Mouse (Mus musculus) megakaryocyte, embryonic 14.5 days (primary cell): ENCODE results near the gene Foxp2. TPM values are rescaled to one million over a fixed set of nuclear protein-coding genes. Genes with fewer than 3 reads are reported as not detected.

Source experiments
- H3K27me3 ChIP-seq: replicated peaks from 2 replicates; pipeline ENCODE3; 2012; ENCODE audit warnings: inconsistent platforms
- H3K36me3 ChIP-seq: replicated peaks from 2 replicates; pipeline ENCODE3; 2012; ENCODE audit warnings: low read length, inconsistent platforms, mixed read lengths
- H3K4me1 ChIP-seq: 2 replicates; pipeline ENCODE4 v1.6.1; 2012; ENCODE audit warnings: inconsistent platforms
- H3K4me3 ChIP-seq: replicated peaks from 2 replicates; pipeline ENCODE3; 2012; ENCODE audit warnings: moderate library complexity, mild to moderate bottlenecking, inconsistent platforms
- H3K9me3 ChIP-seq: 2 replicates; pipeline ENCODE4 v1.6.1; 2012; ENCODE audit warnings: inconsistent platforms
- FLI1 ChIP-seq: IDR thresholded peaks from 2 replicates; pipeline ENCODE4 v1.6.1; 2012; ENCODE audit warnings: low read length, inconsistent platforms, mixed read lengths
- GATA1 ChIP-seq: IDR thresholded peaks from 3 replicates; pipeline ENCODE4 v1.6.1; 2012; ENCODE audit warnings: mixed read lengths, low read length, inconsistent platforms, borderline replicate concordance
- polyA plus RNA-seq: library from polyadenylated mRNA; stranded (reverse); fragments of >175 nt; gene quantifications from 2 replicates; pipeline ENCODE4 v1.2.3, GENCODE M21; 2012; ENCODE audit warnings: low replicate concordance; ENCODE audit not compliant: insufficient read depth

Foxp2 gene
- polyA plus RNA-seq, 1 experiment, result not detected

DNA sequence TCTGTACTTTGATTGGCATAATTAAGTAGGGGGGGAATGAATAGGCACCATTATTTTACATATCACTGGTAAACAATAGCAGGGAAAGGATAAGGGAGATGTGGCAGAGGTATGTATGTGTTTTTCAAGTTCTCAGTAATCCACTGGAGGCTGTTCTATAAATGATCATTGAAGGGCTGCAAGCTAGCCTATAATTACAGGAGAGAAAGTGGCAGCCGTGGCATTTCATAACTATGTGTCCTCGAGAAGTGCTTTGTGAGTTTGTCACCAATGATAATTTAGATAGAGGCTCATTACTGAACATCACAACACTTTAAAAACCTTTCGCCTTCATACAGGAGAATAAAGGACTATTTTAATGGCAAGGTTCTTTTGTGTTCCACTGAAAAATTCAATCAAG is 500.0 kb downstream of the Foxp2 start:
- Histone ChIP-seq H3K36me3 (no peaks in the 10 kb centered on the region), H3K9me3 (no peaks in the 10 kb centered on the region), H3K4me1 (no peaks in the 10 kb centered on the region), H3K27me3 (no peaks in the 10 kb centered on the region), H3K4me3 (no peak overlapping the region)
- TF ChIP-seq GATA1 (no peak), FLI1 (no peak)

DNA sequence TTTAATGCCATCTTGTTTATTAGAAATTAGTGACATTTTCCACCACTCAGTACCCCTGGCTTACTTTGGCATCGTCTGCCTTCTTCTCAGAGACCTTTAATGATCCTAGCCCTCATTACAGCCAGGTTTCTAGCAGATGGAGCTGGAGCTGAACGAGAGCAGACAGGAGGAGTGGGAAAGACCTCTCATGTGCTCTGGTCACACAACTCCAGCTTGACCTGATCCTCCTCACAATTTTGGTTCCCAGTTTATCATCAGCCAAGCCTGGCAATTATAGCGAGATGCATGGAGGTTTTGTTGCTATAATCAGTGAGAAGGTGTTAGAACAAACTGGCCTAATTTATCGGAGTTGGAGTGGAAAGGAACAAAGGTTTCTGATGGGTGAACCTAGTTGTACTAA is 500.9 kb downstream of the Foxp2 start:
- Histone ChIP-seq H3K9me3 (no peaks in the 10 kb centered on the region), H3K36me3 (no peaks in the 10 kb centered on the region), H3K4me3 (no peak overlapping the region), H3K27me3 (no peaks in the 10 kb centered on the region), H3K4me1 (no peaks in the 10 kb centered on the region)
- TF ChIP-seq FLI1 (no peak), GATA1 (no peak)

DNA sequence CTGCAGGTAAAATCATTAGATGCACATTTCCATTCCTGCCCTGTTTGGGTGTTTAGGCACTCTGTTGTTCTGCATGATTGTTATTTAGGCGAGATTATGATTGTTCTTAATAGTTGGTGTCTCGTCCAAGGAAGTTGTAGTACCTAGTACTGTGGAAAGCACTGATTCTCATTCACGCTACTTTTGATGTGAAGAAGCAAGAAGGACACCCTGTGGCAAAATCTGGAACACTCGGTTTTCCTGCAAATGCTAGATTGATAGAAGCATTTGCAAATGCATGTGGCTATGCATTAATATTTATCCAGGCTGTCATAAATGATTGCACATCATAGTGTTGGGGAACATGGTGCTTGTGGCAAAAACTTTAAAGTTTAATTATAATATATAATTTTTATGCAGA is 514.0 kb downstream of the Foxp2 start:
- Histone ChIP-seq H3K4me1 (no peaks in the 10 kb centered on the region), H3K9me3 (peaks cover 2% of the 10 kb centered on the region; the same call in 1 of the 2 replicates), H3K36me3 (no peaks in the 10 kb centered on the region), H3K4me3 (no peak overlapping the region), H3K27me3 (no peaks in the 10 kb centered on the region)
- no peak for TF ChIP-seq FLI1
- TF ChIP-seq GATA1, result no peak

DNA sequence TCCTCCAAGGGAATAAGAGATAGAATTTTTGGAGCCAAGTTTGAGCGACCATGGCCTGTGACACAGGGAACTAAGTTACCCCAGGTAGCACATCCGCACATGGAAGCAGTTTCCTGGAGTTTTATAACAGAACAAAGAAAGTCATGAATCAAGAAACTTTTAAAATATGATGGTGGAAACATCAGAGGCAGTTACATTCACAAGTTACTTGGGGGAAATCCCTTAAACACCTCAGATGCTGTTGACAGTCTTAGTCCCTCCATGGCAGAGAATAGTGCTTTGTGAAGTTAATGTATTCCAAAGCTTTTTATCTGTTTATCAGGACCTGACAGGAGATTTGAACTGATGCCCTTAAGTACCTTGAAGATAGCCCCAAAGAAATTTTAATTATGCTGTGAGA is 558.6 kb downstream of the Foxp2 start:
- Histone ChIP-seq H3K9me3 (no peaks in the 10 kb centered on the region), H3K4me1 (no peaks in the 10 kb centered on the region), H3K4me3 (no peak overlapping the region), H3K36me3 (no peaks in the 10 kb centered on the region), H3K27me3 (no peaks in the 10 kb centered on the region)
- no peak for TF ChIP-seq GATA1
- no peak for TF ChIP-seq FLI1

DNA sequence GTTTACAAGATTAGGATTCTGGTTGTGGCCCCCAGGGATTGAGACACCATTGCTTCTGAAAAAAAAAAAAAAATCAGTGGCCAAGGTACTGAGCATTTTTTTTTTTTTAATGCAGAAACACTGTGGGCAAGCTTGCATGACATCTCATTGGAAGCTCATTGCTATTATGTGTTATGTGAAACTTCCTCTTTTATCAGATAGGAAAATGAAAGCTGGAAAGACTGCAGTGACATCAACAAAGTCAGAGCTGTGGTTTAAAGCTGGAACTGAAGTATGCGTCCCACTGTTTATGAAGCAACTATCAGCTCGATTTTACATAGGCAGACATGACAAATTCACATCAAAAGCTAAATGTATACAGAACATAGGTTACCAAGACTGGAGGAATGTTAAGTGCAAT is 562.2 kb downstream of the Foxp2 start:
- H3K9me3 ChIP-seq, result peaks cover 6% of the 10 kb centered on the region; the same call in 1 of the 2 replicates
- TF ChIP-seq FLI1 (no peak), GATA1 (no peak)
- no peak overlapping the region for H3K4me3 ChIP-seq
- no peaks in the 10 kb centered on the region for H3K27me3 ChIP-seq
- no peaks in the 10 kb centered on the region for H3K36me3 ChIP-seq
- no peaks in the 10 kb centered on the region for H3K4me1 ChIP-seq

DNA sequence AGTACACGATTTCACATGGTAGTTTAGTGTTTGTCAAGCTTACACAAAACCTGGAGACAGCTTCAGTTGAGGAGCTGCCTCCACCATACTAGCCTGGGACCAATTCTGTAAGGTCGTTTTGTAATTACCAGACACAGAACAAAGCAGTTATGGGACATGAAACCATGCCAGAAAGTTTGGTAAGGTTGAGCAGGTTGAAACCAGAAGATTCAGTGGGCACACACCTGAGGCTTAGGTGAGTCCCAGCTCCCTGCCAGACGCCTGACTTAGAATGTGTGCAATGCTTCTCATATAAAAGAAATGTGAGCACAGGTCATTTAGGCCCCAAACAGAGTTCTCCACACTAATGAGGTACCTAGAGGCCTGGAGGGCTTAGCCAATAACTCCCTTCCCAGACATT is 564.3 kb downstream of the Foxp2 start:
- no peaks in the 10 kb centered on the region for H3K36me3 ChIP-seq
- no peak for TF ChIP-seq GATA1
- no peak for TF ChIP-seq FLI1
- H3K4me3 ChIP-seq, result no peak overlapping the region
- no peaks in the 10 kb centered on the region for H3K4me1 ChIP-seq
- no peaks in the 10 kb centered on the region for H3K27me3 ChIP-seq
- H3K9me3 ChIP-seq, result peaks cover 10% of the 10 kb centered on the region; the same call in 1 of the 2 replicates

DNA sequence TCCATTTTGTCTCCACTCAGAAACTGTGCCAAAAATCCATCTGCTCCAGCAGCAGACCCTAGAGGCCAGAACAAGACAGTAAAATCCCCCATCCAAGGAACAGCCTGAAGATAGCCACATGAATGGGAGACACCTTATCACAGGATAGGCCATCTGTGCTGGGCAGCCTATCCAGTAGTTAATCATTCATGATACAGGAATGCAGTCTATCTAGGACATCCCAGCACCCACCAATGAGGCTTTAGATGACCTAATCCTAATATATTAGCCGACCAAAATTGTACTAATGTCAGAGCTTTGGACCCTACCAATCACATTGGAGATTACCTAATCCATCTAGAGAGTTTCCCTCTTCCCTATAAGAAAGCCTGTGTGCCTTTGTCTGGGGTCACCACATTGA is 565.5 kb downstream of the Foxp2 start:
- H3K4me3 ChIP-seq, result no peak overlapping the region
- no peaks in the 10 kb centered on the region for H3K4me1 ChIP-seq
- H3K27me3 ChIP-seq, result no peaks in the 10 kb centered on the region
- no peaks in the 10 kb centered on the region for H3K36me3 ChIP-seq
- H3K9me3 ChIP-seq, result peaks cover 10% of the 10 kb centered on the region; the same call in 1 of the 2 replicates
- TF ChIP-seq GATA1 (no peak), FLI1 (no peak)

DNA sequence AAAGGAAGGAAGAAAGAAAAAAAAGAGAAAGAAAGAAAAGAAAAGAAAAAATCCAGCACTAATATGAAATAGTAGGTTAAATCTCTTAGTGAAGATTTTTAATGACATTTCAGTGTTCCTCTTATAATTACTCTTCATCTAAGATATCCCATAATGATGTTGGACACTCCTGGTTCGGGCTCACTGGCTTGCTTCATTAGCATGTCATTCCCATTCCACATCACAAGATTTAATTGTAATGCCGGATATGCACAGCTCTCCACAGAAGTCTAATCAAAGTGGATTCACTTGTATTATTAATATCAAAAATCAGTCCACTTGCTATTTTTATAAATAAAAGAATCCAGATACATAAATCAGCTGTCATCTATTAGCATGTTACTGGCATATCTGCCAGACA is 585.8 kb downstream of the Foxp2 start:
- Histone ChIP-seq H3K4me3 (no peak overlapping the region), H3K9me3 (no peaks in the 10 kb centered on the region), H3K4me1 (no peaks in the 10 kb centered on the region), H3K27me3 (no peaks in the 10 kb centered on the region), H3K36me3 (no peaks in the 10 kb centered on the region)
- TF ChIP-seq GATA1, result no peak
- TF ChIP-seq FLI1, result no peak

Other genes starting within 250 kb of the Foxp2 start
- gene Ppp1r3a, start 146.1 kb upstream of the Foxp2 start, polyA plus RNA-seq, result not detected in 2 replicates